Mouse (Mus musculus): ENCODE measurements around the gene Cys1.

The Cys1 gene

GRCm38 (mm10) chr12:24698514-24698913 is 16.9 kb upstream of the Cys1 start:
- CTCF ChIA-PET = interaction anchor here (0.6 kb wide), 1 partner anchor 65 kb away, joined by 7 read pairs; no protein-coding TSS in a partner anchor

GRCm38 (mm10) chr12:24697484-24698204 is 16.0 kb upstream of the Cys1 start:
- CTCF ChIA-PET = interaction anchor here (0.6 to 1.1 kb wide), 5 partner anchors 12 to 337 kb away, joined by 3 to 6 read pairs (median 4); no protein-coding TSS in a partner anchor

GRCm38 (mm10) chr12:24696500-24697483 is 15.2 kb upstream of the Cys1 start:
- CTCF ChIA-PET = interaction anchor here (0.6 to 1.1 kb wide), 8 partner anchors 13 to 338 kb away, joined by 3 to 6 read pairs (median 4); no protein-coding TSS in a partner anchor

- CTCF ChIA-PET = no interaction called here
These were observed 8.7 kb upstream of the Cys1 start for GRCm38 (mm10) chr12:24690351-24690750.

- CTCF ChIA-PET = no interaction called here
These were observed 5.2 kb upstream of the Cys1 start for GRCm38 (mm10) chr12:24686696-24687346.

- CTCF ChIA-PET = no interaction called here
These were observed 4.6 kb upstream of the Cys1 start for GRCm38 (mm10) chr12:24686038-24686695.

- CTCF ChIA-PET = interaction anchor here (0.6 kb wide), 1 partner anchor 88 kb away, joined by 3 read pairs; no protein-coding TSS in a partner anchor
These were observed 1.8 kb upstream of the Cys1 start for GRCm38 (mm10) chr12:24683461-24683860.

- CTCF ChIA-PET = no interaction called here
These were observed 950 bp upstream of the Cys1 start for GRCm38 (mm10) chr12:24682563-24682962.

- CTCF ChIA-PET = no interaction called here
These were observed 924 bp downstream of the Cys1 start for GRCm38 (mm10) chr12:24680492-24681285.

- CTCF ChIA-PET = no interaction called here
These were observed 1.5 kb downstream of the Cys1 start for GRCm38 (mm10) chr12:24680096-24680491.

- CTCF ChIA-PET = interaction anchor here (1.0 kb wide), 1 partner anchor 59 kb away, joined by 3 read pairs; no protein-coding TSS in a partner anchor
These were observed 19.5 kb downstream of the Cys1 start for GRCm38 (mm10) chr12:24662131-24662530.

GRCm38 (mm10) chr12:24661100-24661499 is 20.5 kb downstream of the Cys1 start:
- CTCF ChIA-PET = interaction anchor here (1.0 kb wide), 1 partner anchor 58 kb away, joined by 3 read pairs; no protein-coding TSS in a partner anchor

GRCm38 (mm10) chr12:24659923-24660322 is 21.7 kb downstream of the Cys1 start:
- CTCF ChIA-PET = no interaction called here

GRCm38 (mm10) chr12:24658998-24659397 is 22.6 kb downstream of the Cys1 start:
- CTCF ChIA-PET = no interaction called here

- CTCF ChIA-PET = interaction anchor here (0.6 kb wide), 1 partner anchor 85 kb away, joined by 6 read pairs; no protein-coding TSS in a partner anchor
These were observed 25.2 kb downstream of the Cys1 start for GRCm38 (mm10) chr12:24656436-24656835.

- CTCF ChIA-PET = no interaction called here
These were observed 27.3 kb downstream of the Cys1 start for GRCm38 (mm10) chr12:24654065-24654862.

GRCm38 (mm10) chr12:24651642-24652342 is 29.8 kb downstream of the Cys1 start:
- CTCF ChIA-PET = no interaction called here

GRCm38 (mm10) chr12:24651063-24651557 is 30.5 kb downstream of the Cys1 start, which contains the start of gene Klf11:
Gene Klf11, plus strand, starts transcription at chr12:24651274.
- CTCF ChIA-PET = no interaction called here

Measured in spleen, embryonic (tissue).